Mouse (Mus musculus) limb, embryonic 14.5 days (tissue): ENCODE results near the gene Gm9040. TPM values are rescaled to one million over a fixed set of nuclear protein-coding genes. Genes with fewer than 3 reads are reported as not detected.
"Not testable (repeated sequence)": the region's sequence is repeated elsewhere in the genome, so short reads cannot be mapped to it uniquely, and the experiment has no call there.

Source experiments
- ATAC-seq: fragments of 200-750 bp; cut with Nextera tagmentation; 2 replicates; pipeline ENCODE4 v1.8.0; 2017; ENCODE audit warnings: low read depth, moderate number of reproducible peaks, moderate TSS enrichment; ENCODE audit not compliant: low FRiP score
- DNase-seq: peaks from one replicate; pipeline ENCODE4 v3.0.0-alpha.2; 2015; ENCODE audit warnings: low spot score
- H3K27ac ChIP-seq: fragments of 300-500 bp; sonication (generic); replicated peaks from 2 replicates; pipeline ENCODE4 v1.5.1; 2014; ENCODE audit warnings: low read depth, mild to moderate bottlenecking, low read length, moderate library complexity, mixed read lengths
- H3K27me3 ChIP-seq: fragments of 300-500 bp; sonication (generic); 2 replicates; pipeline ENCODE4 v1.6.1; 2014; ENCODE audit warnings: low read length, mixed read lengths; ENCODE audit not compliant: control insufficient read depth, insufficient read depth
- H3K36me3 ChIP-seq: fragments of 300-500 bp; sonication (generic); 2 replicates; pipeline ENCODE4 v1.6.1; 2014; ENCODE audit warnings: mild to moderate bottlenecking, low read length, moderate library complexity, mixed read lengths; ENCODE audit not compliant: control insufficient read depth, insufficient read depth
- H3K4me1 ChIP-seq: fragments of 300-500 bp; sonication (generic); 2 replicates; pipeline ENCODE4 v1.6.1; 2014; ENCODE audit warnings: antibody characterized with exemption, low read length, mixed read lengths; ENCODE audit not compliant: control insufficient read depth, insufficient read depth
- H3K4me2 ChIP-seq: fragments of 300-500 bp; sonication (generic); replicated peaks from 2 replicates; pipeline ENCODE4 v1.6.1; 2014; ENCODE audit warnings: low read depth, mild to moderate bottlenecking, low read length, moderate library complexity; ENCODE audit not compliant: severe bottlenecking
- H3K4me3 ChIP-seq: fragments of 300-500 bp; sonication (generic); replicated peaks from 2 replicates; pipeline ENCODE4 v1.5.1; 2014; ENCODE audit warnings: low read length
- H3K9ac ChIP-seq: fragments of 300-500 bp; sonication (generic); 2 replicates; pipeline ENCODE4 v1.6.1; 2014; ENCODE audit warnings: mild to moderate bottlenecking, low read depth, low read length, moderate library complexity; ENCODE audit not compliant: severe bottlenecking
- H3K9me3 ChIP-seq: fragments of 300-500 bp; sonication (generic); 2 replicates; pipeline ENCODE4 v1.6.1; 2016; ENCODE audit warnings: low read length; ENCODE audit not compliant: control insufficient read depth
- POLR2A ChIP-seq: fragments of 200-500 bp; IDR thresholded peaks from 2 replicates; pipeline ENCODE4 v1.8.0; 2012; ENCODE audit warnings: inconsistent platforms, mild to moderate bottlenecking, moderate library complexity, borderline replicate concordance; ENCODE audit not compliant: insufficient read depth, insufficient read length; ENCODE audit errors: extremely low read depth
- WGBS: fragments of 180-500 bp; shearing (Covaris S2); extraction: QIAGEN DNeasy Blood & Tissue Kit; methylation state at CpG from one replicate; pipeline ENCODE4 v1.1.7; 2014; 5-methylcytosine and 5-hydroxymethylcytosine counted together
- polyA plus RNA-seq, 2 experiments: library from polyadenylated mRNA; depleted of rRNA in 1 of 2; stranded (reverse) in 1 of 2; unstranded in 1 of 2; fragments of >200 nt; fragmentation: Nextera tagmentation in 1 of 2; extraction: Ambion mirVana in 1 of 2; gene quantifications; 2 replicates each; pipeline versions ENCODE4 v1.2.1 to v1.2.3; 2012 to 2014

The Gm9040 gene
- polyA plus RNA-seq (2012; rRNA removed) (not detected in 2 replicates), polyA plus RNA-seq (2014; fragmentation: Nextera tagmentation; extraction: Ambion mirVana) (not detected in 2 replicates)

DNA sequence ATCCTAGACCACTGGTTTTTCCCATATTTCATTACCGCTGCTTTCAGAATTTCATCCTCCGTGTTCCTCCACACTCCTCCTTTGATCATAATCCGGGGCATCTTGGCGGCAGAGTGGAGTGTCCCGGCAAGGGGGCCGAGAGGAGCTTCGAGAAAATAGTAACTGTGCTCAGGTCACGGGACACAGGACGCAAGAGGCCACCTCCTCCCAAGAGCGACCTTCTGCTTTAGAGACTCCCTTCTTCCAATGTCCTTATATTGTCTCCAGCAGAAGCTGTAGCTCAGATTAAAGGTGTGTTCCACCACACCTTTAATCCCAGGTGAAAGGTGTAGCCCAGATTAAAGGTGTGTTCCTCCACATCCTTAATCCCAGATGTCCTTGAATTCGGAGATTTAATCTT, at the start of gene Gm9040:
Gm9040 (minus strand) TSS at position 101 of the 400 bp plus-strand sequence.
- not testable (repeated sequence) for H3K36me3 ChIP-seq, H3K27ac ChIP-seq, H3K4me3 ChIP-seq, DNase-seq, H3K27me3 ChIP-seq, H3K9ac ChIP-seq, H3K9me3 ChIP-seq, H3K4me1 ChIP-seq, H3K4me2 ChIP-seq, ATAC-seq
- WGBS, result no CpG with 5 or more reads among the region's 11 CpGs

DNA sequence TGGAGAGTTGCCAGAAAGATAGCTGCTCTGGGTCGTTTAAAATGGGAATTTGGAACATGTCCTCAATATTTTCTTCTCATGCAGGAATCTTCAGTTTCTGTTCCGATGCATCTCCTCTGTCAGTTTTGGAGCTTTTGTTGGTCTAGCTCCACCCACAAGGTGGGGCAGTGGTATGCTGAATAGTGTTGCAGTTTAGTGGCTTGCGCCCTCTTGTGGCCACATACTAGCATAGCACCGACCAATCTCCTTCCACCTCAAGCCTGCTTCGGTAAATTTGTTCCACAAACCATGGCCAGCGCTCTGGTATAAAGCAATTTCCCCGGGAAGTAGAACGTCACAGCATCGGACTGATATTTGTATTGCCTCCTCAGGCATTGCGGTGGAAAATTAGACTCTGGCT, 43.7 kb upstream of the Gm9040 start:
- Histone ChIP-seq H3K4me3 (peak overlapping the region; percentile 15; the same call in 1 of the 2 replicates), H3K27ac (no peak overlapping the region), H3K27me3 (no peaks in the 10 kb centered on the region), H3K36me3 (no peaks in the 10 kb centered on the region), H3K9ac (no peak overlapping the region), H3K4me1 (no peaks in the 10 kb centered on the region), H3K9me3 (no peaks in the 10 kb centered on the region), H3K4me2 (0 out of 2 replicates have a peak overlapping the region, but pooled peaks have one; percentile 27)
- ATAC-seq, result peak; percentile 84
- WGBS, result 5% methylated on average over 10 of the region's 10 CpGs
- peak; percentile 94 for DNase-seq
- TF ChIP-seq POLR2A, result no peak

DNA sequence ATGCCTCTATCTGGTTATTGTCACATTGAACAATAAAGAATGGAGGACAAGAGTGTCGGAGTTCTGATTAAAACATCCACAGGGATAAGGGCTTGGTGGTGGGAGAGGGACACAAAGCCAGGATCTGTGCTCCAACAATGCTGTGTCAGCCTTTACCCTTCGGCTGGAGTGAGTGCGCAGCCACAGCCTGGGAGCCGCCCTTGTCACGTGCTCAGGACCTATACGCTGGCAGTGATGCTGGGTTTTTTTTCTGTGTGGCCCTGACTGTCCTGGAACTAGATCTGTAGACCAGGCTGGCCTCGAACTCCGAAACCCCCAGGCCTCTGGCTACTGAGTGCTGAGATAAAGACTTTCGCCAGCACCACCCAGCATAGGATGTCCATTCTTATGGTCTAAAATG, 42.7 kb upstream of the Gm9040 start:
- no peak overlapping the region for H3K4me3 ChIP-seq
- no peak overlapping the region for H3K9ac ChIP-seq
- no peaks in the 10 kb centered on the region for H3K9me3 ChIP-seq
- H3K4me2 ChIP-seq, result no peak overlapping the region
- no peaks in the 10 kb centered on the region for H3K27me3 ChIP-seq
- no peaks in the 10 kb centered on the region for H3K36me3 ChIP-seq
- no peak overlapping the region for H3K27ac ChIP-seq
- ATAC-seq (no peak), DNase-seq (no peak)
- no peak for TF ChIP-seq POLR2A
- no peaks in the 10 kb centered on the region for H3K4me1 ChIP-seq
- WGBS, result 90% methylated on average over 9 of the region's 9 CpGs

DNA sequence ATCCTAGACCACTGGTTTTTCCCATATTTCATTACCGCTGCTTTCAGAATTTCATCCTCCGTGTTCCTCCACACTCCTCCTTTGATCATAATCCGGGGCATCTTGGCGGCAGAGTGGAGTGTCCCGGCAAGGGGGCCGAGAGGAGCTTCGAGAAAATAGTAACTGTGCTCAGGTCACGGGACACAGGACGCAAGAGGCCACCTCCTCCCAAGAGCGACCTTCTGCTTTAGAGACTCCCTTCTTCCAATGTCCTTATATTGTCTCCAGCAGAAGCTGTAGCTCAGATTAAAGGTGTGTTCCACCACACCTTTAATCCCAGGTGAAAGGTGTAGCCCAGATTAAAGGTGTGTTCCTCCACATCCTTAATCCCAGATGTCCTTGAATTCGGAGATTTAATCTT, 27.2 kb upstream of the Gm9040 start, which contains the start of gene Gm9049:
Gm9049 (minus strand) TSS at position 101 of the 400 bp plus-strand sequence.
- H3K27ac ChIP-seq, H3K4me2 ChIP-seq, H3K9me3 ChIP-seq, DNase-seq, H3K36me3 ChIP-seq, H3K4me1 ChIP-seq, ATAC-seq, H3K27me3 ChIP-seq, H3K9ac ChIP-seq, H3K4me3 ChIP-seq: not testable (repeated sequence)
- WGBS, result no CpG with 5 or more reads among the region's 11 CpGs

DNA sequence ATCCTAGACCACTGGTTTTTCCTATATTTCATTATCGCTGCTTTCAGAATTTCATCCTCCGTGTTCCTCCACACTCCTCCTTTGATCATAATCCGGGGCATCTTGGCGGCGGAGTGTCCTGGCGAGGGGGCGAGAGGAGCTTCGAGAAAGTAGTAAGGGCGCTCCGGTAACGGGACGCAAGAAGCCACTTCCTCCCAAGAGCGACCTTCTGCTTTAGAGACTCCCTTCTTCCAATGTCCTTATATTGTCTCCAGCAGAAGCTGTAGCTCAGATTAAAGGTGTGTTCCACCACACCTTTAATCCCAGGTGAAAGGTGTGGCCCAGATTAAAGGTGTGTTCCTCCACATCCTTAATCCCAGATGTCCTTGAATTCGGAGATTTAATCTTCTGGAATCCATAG, 21.8 kb upstream of the Gm9040 start, which contains the start of gene Gm9048:
Gm9048 (minus strand) TSS at position 101 of the 400 bp plus-strand sequence.
- not testable (repeated sequence) for H3K9ac ChIP-seq, H3K36me3 ChIP-seq, H3K9me3 ChIP-seq, H3K4me3 ChIP-seq, DNase-seq, ATAC-seq, H3K4me1 ChIP-seq, H3K27ac ChIP-seq, H3K27me3 ChIP-seq, H3K4me2 ChIP-seq
- WGBS, result 100% methylated on average over 1 of the region's 14 CpGs

DNA sequence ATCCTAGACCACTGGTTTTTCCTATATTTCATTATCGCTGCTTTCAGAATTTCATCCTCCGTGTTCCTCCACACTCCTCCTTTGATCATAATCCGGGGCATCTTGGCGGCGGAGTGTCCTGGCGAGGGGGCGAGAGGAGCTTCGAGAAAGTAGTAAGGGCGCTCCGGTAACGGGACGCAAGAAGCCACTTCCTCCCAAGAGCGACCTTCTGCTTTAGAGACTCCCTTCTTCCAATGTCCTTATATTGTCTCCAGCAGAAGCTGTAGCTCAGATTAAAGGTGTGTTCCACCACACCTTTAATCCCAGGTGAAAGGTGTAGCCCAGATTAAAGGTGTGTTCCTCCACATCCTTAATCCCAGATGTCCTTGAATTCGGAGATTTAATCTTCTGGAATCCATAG, 16.4 kb upstream of the Gm9040 start, which contains the start of gene Gm9046:
Gm9046 (minus strand) TSS at position 101 of the 400 bp plus-strand sequence.
- H3K36me3 ChIP-seq, H3K27ac ChIP-seq, DNase-seq, H3K4me3 ChIP-seq, H3K4me1 ChIP-seq, H3K9ac ChIP-seq, ATAC-seq, H3K27me3 ChIP-seq, H3K9me3 ChIP-seq, H3K4me2 ChIP-seq: not testable (repeated sequence)
- WGBS, result no CpG with 5 or more reads among the region's 14 CpGs

DNA sequence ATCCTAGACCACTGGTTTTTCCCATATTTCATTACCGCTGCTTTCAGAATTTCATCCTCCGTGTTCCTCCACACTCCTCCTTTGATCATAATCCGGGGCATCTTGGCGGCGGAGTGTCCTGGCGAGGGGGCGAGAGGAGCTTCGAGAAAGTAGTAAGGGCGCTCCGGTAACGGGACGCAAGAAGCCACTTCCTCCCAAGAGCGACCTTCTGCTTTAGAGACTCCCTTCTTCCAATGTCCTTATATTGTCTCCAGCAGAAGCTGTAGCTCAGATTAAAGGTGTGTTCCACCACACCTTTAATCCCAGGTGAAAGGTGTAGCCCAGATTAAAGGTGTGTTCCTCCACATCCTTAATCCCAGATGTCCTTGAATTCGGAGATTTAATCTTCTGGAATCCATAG, 11.0 kb upstream of the Gm9040 start, which contains the start of gene Gm9045:
Gm9045 (minus strand) TSS at position 101 of the 400 bp plus-strand sequence.
- H3K9me3 ChIP-seq, H3K4me2 ChIP-seq, H3K4me1 ChIP-seq, H3K36me3 ChIP-seq, ATAC-seq, DNase-seq, H3K27ac ChIP-seq, H3K9ac ChIP-seq, H3K27me3 ChIP-seq, H3K4me3 ChIP-seq: not testable (repeated sequence)
- no CpG with 5 or more reads among the region's 14 CpGs for WGBS

DNA sequence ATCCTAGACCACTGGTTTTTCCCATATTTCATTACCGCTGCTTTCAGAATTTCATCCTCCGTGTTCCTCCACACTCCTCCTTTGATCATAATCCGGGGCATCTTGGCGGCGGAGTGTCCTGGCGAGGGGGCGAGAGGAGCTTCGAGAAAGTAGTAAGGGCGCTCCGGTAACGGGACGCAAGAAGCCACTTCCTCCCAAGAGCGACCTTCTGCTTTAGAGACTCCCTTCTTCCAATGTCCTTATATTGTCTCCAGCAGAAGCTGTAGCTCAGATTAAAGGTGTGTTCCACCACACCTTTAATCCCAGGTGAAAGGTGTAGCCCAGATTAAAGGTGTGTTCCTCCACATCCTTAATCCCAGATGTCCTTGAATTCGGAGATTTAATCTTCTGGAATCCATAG, 5.5 kb upstream of the Gm9040 start, which contains the start of gene Gm9044:
Gm9044 (minus strand) TSS at position 101 of the 400 bp plus-strand sequence.
- H3K4me2 ChIP-seq, ATAC-seq, H3K27me3 ChIP-seq, H3K27ac ChIP-seq, H3K9ac ChIP-seq, H3K9me3 ChIP-seq, H3K4me1 ChIP-seq, H3K36me3 ChIP-seq, DNase-seq, H3K4me3 ChIP-seq: not testable (repeated sequence)
- no CpG with 5 or more reads among the region's 14 CpGs for WGBS
